Mouse (Mus musculus) frontal cortex, adult (tissue): ENCODE data around the gene Fnbp1l.

Experiments used
- ATAC-seq: cut with Nextera tagmentation; 2 replicates; pipeline ENCODE4 v1.9.2; 2017; ENCODE audit warnings: mild to moderate bottlenecking, moderate library complexity, mixed read lengths; ENCODE audit not compliant: low TSS enrichment

The Fnbp1l gene

DNA sequence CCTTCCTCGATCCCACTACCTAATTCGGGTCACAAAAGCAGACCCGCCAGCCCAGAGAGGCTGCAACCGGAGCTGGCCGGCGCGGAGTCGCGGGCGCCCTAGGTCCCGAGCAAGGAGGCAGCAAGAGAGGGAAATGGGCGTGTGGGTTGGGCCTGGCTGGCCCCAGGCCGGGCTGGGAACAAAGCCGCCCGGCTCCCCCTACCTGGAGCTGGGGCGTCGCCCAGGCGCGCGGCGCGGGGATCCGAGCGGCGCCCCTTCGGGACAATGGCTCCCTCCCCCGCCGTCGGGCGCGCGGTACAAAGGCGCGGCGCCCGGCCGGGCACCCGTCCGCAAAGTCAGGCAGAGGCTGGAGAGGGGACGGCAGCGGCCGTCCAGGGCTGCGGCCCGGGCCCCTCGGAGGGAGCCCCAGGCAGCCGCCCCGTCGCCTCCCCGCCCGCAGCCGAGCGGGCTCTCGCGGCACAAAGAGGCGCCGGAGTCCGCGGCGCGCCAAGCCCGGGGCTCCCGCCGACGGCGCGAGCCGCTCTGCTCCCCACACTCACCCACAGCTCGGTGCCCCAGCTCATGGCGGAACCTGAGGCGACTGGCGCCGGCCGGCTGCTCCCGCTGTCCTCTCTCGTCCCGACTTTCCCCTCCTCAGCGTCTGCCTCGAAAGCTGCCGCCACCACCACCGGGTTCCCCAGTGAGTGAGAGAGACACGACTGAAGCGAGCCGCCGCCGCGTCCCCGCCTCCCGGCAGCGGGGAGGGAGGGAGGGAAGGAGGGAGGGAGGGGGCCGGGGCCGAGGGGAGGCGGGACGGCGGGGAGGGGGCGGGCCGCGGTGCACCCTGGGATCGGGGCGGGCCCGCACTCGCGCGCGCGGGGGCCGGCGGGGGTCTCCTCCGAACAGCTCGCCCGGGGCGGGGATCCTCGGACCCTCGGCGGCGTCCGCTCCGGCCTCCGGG is at the start of gene Fnbp1l:
Fnbp1l (minus strand) TSS at position 725 of the 940 bp plus-strand sequence.
- ATAC-seq, result peak; percentile 71

DNA sequence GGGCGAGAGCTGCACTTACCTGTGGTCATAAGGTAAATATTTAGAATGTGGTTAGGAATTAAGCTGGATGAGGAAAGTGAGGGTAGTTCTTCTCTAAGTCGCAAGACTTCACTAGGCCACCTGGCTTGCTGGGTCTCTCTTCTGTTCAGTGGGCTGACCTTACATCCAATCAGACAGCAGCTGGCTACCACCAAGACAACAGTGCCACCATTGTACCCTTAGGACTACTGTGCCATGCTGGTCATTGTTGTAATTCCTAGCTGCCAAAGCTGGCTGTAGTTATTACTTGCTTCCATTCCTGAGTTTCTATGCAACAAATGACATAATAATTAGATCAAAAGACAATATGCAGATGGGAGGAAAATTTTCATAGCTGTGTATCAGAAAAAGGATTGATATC is 41.3 kb upstream of the Fnbp1l start:
- no peak for ATAC-seq

DNA sequence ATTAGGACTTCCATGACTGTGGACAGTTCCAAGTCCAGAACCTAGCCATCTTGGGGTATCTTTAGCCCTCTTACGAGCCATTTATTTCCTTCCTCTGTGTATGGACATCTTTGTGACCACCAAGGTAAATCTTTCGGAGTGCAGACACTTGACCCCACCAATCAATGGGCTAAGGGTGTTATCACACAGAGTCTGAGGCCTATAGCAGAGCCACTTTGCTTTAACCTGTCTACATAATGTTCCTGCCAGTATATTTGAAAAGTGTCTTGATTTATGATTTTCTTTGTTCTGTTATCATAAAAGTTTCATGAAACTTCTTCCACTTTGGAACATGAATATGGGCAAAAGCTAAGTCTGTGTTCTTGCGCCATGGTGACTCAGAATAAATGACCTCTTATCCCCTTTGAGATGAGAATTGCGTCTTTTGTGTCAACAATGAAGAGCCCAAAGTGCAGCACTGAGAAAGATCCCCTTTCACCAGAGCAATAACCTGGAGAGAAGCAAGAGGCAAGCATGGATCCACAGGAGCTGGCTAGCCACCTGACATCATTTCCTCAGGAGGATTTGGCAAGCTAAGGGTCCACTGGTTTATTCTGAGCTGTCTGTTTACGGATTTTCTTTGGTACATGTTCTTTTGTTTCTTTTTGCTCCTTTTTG is 39.9 kb upstream of the Fnbp1l start:
- ATAC-seq, result no peak

DNA sequence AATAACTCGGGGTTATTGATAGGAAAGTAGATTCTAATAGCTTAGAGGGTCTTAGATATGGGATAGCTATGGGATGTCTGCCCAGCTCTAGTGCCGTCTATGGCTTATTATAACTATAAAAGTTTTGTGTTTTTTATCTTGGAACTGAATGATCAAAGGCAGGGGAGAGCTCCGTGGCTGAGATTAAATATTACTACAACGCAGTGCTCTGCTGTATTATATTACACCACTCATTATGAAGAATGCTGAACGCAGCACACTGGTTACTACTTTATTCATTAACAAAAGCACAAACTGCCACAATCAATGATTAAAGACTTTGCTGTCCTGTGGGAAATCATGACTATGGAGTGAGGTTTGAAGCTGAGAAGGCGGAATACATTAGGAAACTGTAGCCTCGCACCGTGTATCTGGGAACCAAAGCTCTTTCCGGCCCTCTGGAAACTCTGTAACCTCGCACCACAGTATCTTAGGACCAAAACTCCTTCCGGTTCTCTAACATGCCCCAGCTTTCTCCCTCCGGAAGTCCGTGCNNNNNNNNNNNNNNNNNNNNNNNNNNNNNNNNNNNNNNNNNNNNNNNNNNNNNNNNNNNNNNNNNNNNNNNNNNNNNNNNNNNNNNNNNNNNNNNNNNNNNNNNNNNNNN is 27.8 kb upstream of the Fnbp1l start:
- ATAC-seq, result no peak

DNA sequence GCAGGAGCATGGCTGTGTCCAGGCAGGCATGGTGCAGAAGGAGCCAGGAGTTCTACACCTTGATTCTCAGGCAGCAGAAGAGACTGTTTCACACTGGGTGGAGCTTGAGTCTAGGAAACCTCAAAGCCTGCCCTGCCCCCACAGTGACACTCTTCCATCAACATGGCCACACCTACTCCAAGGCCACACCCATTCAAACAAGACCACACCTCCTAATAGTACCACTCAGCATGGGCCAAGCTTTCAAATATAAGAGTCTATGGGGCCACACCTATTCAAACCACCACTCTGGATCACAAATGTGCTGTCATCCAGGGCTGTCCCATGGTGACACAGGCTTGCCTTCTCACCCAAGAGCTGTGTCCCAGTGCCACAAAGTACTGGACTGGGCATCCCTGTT is 20.8 kb upstream of the Fnbp1l start:
- ATAC-seq, result no peak

DNA sequence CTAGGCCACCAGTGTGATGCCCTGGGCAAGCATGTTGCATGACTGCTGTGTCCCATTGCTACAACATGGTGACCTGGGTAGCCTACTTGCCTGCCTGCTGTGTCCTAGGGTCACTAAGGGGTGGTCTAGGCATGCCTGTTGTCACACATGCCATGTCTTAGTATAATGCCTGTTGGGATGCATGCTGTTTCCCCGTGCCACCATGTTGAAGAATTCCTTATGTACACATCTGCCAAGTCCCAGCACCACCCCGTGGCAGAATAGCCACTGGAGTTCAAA is 19.6 kb upstream of the Fnbp1l start:
- peak; percentile 28; the same call in 1 of the 2 replicates for ATAC-seq

DNA sequence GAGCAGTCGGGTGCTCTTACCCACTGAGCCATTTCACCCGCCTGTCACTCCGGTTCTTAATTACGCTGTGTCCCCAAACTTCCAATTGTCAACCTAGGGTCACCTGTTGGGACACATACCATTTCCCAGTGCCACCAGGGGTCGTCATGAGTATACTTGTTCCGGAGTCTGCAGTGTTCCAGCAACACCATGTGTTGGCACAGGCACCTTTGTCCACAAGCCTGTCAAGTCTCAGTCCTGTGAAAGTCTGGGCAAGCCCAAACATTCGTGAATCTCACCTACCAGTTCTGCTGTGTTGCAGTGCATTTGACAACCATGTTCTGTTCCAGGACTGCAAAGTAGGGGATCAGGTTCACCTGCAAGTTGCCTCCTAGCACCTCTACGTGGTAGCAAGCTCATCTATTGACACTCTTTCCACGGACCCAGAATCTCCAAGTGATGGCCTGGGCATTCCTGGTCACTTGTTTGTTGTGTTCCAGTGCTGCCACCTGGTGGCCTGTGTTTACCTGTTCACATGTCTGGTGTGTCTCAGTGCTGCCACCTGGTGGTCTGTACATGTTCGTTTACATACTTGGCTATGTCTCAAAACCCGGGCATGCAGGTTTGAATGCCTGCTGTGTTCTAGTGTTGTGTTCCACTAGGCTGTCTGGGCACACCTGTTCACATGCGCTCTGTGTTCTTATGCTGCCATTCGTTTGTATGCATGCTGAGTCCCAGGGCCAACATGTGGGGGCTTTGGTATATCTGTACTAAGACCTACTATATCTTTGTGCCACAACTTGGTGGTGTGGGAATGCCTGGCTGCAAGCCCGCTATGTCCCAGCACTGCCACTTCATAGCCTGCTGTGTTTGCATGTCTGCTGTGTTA is 19.0 kb upstream of the Fnbp1l start:
- peak; percentile 95 for ATAC-seq

DNA sequence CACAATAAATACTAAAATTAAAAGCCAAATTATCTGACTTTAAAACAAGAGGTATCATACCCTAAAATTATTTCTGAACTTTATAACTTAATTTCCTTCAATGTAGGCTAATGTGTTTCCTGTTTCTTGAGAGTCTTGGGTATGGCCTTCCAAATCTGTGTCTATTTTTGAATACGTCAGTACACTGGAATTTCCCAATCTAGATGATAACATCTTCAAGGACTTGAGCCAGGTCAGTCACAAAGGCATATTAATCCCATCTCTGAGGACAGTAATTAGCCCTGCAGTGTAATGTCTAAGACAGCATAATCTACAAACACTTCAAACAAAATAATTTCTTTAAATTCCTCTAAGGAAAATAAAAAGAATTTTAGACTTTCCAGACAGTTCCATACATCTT is 17.8 kb upstream of the Fnbp1l start:
- ATAC-seq, result no peak

DNA sequence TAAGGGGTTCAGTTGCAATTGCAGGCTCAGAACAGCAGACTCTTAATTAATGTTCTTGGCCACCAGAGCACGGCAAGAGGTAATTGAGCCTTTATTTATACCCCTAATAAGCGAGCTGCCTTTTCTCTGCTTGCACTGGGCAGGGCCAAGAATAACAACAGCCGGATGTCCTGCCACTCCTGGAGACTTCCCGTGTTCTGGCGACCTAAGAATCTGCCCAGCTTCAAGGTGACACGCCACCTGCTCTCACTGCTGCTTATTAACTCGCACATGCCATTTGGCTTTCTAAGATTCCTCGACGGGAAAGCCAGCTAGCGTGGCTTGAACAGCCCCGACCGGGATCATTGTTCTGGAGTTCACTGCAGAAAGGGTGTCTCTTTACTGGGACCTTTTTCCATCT is 15.7 kb upstream of the Fnbp1l start:
- no peak for ATAC-seq

DNA sequence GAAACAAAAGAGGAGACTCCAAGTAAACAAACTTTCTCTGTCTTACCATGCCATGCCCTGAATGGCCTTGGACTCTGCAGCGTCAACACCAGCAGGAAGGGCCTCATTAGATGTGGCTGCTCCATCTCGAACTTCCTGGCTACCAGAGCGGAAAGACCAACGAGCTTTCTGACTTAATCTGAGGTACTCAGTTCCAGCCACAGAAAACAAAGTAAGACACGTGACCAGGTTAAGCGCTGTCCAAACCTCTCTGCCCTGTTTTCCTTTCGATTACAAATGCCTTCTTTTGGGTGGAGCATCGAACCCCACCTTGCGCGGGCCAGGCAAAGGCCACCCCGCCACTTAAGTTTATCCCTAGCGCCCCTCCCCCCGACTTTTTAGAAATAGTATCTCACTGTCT is 10.1 kb upstream of the Fnbp1l start:
- no peak for ATAC-seq

DNA sequence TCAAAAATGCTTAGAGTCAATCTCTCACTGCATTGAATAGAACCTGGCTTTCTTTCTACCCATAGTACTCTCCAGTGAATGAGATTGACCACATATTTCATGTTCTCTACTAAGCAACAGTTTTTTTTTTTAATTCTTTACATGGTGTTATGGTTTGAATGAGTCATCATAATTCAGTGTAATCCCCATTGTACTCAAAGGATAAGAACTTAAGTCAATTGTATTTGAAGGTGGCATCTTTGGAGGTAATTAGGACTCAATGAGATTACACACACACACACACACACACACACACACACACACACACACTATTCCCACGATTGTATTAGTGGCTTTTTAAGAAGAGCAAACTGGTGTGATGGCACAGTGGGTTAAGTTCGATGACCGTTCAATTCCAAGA is 9.4 kb upstream of the Fnbp1l start:
- no peak for ATAC-seq

DNA sequence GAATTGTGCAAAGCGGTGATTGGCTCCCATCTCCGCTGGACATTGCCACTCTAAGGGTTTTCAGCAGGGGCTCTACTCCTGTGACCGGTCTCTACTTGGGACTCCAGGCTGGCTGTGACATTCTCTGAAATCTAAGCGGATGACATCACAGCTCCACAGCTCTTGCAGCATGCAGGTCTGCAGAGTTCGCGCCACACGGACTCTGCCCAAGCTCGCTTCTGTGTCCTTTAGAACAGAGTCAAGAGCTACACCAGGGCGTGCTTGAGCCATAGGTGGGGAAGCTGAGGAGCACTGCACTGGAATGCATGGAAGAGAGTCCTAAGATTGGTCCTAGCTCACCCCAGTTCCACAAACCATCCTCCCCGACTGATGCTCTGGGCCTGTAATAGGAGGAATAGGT is 9.0 kb upstream of the Fnbp1l start:
- ATAC-seq, result no peak

DNA sequence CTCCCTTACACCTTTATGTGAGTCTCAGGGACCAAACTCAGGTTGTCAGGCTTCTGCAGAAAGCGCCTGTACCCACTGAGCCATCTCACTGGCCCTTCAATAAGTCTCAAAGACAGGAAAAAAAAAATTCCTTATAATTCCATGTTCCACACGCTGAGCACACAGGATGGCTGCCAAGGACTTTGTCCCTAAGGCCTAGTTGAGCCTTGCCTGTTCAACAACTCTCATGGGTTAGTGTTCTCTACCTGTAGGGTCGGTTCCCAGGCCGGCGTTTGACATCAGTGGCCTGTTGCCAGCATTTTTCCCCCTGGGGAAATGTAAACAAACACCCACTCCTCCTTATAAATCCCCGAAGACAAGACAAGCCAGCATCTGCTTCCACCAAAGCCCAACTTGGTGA is 8.3 kb upstream of the Fnbp1l start:
- ATAC-seq, result no peak

DNA sequence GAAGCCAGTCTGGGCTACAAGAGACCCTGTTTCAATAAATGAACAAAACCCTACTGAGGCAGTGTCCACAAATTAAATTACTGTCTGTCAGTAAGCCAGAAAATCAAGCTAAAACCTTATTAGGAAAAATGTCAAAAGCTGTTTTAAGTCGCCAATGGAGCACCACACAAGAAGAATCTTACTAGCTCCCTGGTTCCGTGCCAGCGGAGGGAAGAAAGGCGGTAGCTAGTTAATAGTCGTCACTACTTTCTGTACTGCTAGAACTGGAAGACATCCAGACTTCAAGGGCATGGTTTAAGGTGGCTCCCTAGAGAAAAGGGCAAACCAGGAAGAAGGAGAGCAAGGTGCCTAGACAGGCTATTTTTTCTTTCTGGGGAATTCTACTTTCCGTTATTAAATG is 5.1 kb upstream of the Fnbp1l start:
- ATAC-seq, result no peak

DNA sequence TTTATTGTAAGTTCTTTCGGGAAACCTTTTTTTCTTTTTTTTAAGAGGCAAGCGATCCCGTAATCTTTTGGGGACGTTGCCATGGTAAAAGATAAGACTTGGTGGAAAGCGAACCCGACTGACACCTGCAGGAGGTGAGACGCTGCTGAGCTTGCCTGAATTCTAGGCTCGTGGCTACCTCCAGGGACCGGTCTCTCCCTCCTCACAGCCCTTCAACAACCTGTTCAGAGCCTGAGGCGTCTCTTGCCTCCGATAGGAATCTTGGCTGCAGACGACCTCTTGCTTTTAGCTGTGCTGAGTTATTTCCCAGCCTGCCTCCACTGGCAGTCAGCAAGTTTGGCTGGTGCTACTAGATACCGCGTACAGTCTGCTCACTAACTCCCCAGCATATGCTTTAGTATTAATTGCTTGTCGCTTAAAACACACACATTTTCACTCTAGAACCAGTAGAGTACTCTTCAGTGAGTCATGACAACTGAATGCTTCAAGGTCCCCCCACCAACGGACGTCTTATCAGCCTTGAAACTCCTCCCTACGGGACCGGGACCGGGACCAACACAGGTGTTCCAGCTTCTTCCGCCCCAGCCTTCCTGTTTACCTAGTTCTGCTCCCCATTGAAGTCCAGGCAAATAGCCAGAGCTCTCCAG is 893 bp upstream of the Fnbp1l start:
- ATAC-seq, result peak; percentile 60

DNA sequence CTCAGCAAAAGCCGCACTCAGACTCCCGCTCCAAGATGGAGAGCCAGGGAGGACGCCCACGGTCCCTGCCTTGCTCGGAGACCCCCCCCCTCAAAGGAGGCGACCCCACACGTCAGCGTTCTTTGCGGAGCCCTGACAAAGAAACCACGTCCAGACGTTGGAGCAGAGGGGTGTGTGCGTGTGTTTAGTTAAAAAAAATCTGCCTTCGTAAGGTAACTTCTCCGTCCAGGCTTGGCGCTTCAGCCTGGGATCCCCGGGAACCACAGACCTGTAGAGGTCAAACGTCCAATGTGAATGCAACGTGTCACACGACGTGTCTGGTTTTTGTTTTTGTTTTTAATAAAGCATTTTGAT is 393 bp upstream of the Fnbp1l start:
- ATAC-seq, result peak; percentile 14; the same call in 1 of the 2 replicates

DNA sequence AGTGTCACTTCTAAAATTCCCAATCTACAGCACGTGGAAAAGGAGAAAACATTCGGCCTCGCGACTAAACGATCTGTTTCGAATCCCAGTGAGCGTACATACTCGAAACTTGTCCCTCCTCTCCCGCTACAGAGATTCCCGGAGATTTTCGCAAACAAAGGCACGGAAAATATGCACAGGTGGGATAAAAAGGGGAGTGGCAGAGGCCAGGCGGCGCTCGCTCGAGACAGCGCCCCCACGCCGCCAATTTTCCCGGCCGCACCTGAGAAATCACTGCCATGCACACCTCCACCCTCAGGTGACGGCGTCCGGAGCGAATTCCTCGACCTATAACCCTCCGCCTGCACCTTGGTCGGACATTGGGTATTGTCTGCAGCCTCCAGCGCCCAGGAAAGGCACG is 1.1 kb downstream of the Fnbp1l start:
- no peak for ATAC-seq

DNA sequence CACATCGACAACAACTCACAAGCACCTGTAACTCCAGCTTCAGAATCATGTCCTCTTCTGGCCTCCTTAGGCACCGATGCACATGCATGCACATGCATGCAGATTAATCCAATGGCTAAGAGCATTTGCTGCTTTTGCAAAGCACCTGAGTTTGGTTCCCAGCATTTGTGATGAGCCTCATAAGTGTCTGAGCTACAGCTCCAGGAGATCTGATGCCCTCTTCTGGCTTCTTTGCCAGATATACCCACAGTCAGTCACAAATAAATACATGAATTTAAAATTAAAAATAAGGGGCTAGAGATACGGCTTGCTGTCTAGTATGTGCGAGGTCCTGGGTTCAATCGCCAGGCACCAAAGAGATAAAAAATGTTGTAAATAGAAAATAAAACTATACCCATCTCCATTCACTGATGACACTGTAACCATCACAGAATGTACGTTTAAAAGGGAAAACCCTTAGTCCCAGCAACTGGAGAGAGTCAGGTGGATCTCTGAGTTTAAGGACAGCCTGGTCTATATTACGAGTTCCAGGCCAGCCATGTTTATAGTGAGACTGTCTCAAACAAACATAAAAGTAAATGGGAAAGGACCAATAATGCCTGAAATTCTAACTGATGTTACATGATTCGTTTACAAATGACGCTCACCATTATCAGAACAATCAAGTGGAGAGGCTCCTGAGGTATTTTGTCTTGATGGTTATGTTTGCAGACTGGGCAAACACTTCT is 1.7 kb downstream of the Fnbp1l start:
- no peak for ATAC-seq

DNA sequence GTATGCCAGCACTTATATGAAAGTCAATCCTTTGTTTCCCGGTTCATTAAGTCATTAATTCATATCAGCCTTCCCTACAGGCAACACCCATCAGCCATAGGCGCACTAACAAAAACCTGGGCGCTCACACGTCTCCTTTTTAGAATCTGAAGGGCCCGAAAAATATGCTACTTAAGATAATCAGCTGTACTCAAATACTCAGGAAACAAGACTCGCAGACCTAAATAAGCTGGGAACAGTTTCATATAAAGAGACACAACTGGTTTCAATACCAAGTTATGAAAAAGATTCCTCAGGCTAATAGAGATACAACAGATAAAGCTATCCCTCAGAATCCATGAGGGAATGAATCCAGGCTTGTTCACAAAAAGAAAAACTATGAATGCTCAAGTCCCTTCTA is 7.0 kb downstream of the Fnbp1l start:
- no peak for ATAC-seq

DNA sequence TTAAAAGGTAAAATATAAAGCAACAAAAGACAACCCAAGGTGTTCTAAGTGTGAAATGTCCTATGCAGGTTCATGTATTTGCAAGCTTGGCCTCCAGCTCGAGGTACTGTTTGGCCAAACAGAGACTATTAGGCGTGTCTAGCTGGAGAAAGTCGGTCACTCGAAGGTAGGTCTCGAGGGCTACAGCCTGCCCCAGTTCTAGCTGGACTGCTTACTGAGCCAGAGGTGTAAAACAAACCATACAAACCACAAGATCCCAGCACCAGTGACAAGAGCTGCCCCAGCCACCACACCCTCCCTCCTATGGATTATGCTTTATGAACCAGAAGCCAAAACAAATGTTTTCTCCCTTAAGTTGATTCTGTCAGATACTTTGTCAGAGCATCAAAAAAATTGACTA is 7.8 kb downstream of the Fnbp1l start:
- no peak for ATAC-seq
